Comparison of ENCODE assay signal across 9 mouse cellular contexts in the genomic region with DNA sequence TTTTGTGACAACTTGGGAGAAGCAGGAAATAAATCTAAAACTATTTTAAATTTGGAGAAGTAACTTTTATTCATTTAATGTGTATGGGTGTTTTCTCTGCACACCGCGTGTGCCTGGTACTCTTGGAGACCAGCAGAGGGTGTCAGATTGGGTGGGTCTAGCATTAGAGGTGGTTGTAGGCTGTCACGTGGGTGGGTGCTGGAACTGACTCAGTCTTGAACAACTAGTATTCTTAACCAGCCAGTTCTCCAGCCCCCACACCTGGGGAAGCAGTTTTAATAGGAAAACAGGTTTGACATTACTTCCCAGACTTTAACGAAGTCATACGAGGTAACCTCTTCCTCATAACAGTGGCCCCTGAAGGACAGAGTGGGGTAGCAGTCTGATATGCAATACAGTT. TPM values are rescaled to one million over a fixed set of nuclear protein-coding genes. Genes with fewer than 3 reads are reported as not detected.
DNase-seq lines count a peak whose midpoint lies in the region; ATAC-seq and TF ChIP-seq lines count a peak whose summit lies in the region.
"Had no signal": no experiment of that assay in that cellular context is flagged by ENCODE, and none has a peak within 500 bp of the region (broad histone marks: within the 10 kb centered on the region; RNA-seq: fewer than 3 reads in every experiment).

No protein-coding gene starts in this region.

- no peak for ATAC-seq in limb, embryonic 13.5 days (ENCODE audit: low FRiP score, low read depth)
- no peak for ATAC-seq in neural tube, embryonic 13.5 days (ENCODE audit: low read depth)

- WGBS in limb, embryonic 13.5 days, result 70% methylated on average over 5 of the region's 5 CpGs
- 66% methylated on average over 5 of the region's 5 CpGs for WGBS in neural tube, embryonic 13.5 days
- WGBS in kidney, adult 2 months, result 65% methylated on average over 5 of the region's 5 CpGs

- no peak overlapping the region for H3K9ac ChIP-seq in limb, embryonic 13.5 days
- H3K9ac ChIP-seq in neural tube, embryonic 13.5 days, result peak overlapping the region; percentile 80; the same call in 1 of the 2 replicates

- peaks cover 51% of the 10 kb centered on the region for H3K4me1 ChIP-seq in erythroblast, embryonic 14.5 days (ENCODE audit: control insufficient read depth)
- H3K4me1 ChIP-seq in limb, embryonic 13.5 days, result peaks cover 9% of the 10 kb centered on the region
- H3K4me1 ChIP-seq in neural tube, embryonic 13.5 days (replicated peaks), result peaks cover 21% of the 10 kb centered on the region
- peaks cover 4% of the 10 kb centered on the region; the same call in 1 of the 2 replicates for H3K4me1 ChIP-seq in kidney, adult 2 months (ENCODE audit: control insufficient read depth, insufficient read depth, low read length)

- peak overlapping the region; percentile 69 for H3K4me3 ChIP-seq in erythroblast, embryonic 14.5 days (replicated peaks)
- H3K4me3 ChIP-seq in limb, embryonic 13.5 days, result peak overlapping the region; percentile 58
- peak overlapping the region; percentile 60 for H3K4me3 ChIP-seq in neural tube, embryonic 13.5 days
- H3K4me3 ChIP-seq in kidney, adult 2 months (ENCODE audit: insufficient read depth, low read depth, low read length), result no peak overlapping the region

- peak; percentile 16 to 37 for DNase-seq in kidney, postnatal 4 days
- DNase-seq in kidney, adult 18-20 months, result no peak
- peak; percentile 54 for DNase-seq in NIH3T3 (ENCODE audit: low read depth)
- no peak for DNase-seq in urinary bladder, postnatal 14 days (ENCODE audit: low spot score)
- DNase-seq in kidney, adult 2 months, result no peak

- H3K27me3 ChIP-seq in erythroblast, embryonic 14.5 days (ENCODE audit: control insufficient read depth), result no peaks in the 10 kb centered on the region
- H3K27me3 ChIP-seq in limb, embryonic 13.5 days, result no peaks in the 10 kb centered on the region
- H3K27me3 ChIP-seq in neural tube, embryonic 13.5 days, result no peaks in the 10 kb centered on the region
- H3K27me3 ChIP-seq in kidney, adult 2 months (replicated peaks; ENCODE audit: control insufficient read depth, insufficient read depth, low read length), result no peaks in the 10 kb centered on the region

- peaks cover 1% of the 10 kb centered on the region; the same call in 1 of the 2 replicates for H3K36me3 ChIP-seq in erythroblast, embryonic 14.5 days (ENCODE audit: control insufficient read depth)
- H3K36me3 ChIP-seq in limb, embryonic 13.5 days, result peaks cover 16% of the 10 kb centered on the region
- H3K36me3 ChIP-seq in neural tube, embryonic 13.5 days, result peaks cover 8% of the 10 kb centered on the region
- H3K36me3 ChIP-seq in kidney, adult 2 months (ENCODE audit: control insufficient read depth, insufficient read depth, low read length), result no peaks in the 10 kb centered on the region

- no peaks in the 10 kb centered on the region for H3K9me3 ChIP-seq in erythroblast, embryonic 14.5 days (ENCODE audit: control insufficient read depth, low read length)
- H3K9me3 ChIP-seq in limb, embryonic 13.5 days, result no peaks in the 10 kb centered on the region
- H3K9me3 ChIP-seq in neural tube, embryonic 13.5 days, result no peaks in the 10 kb centered on the region; the same call in 1 of the 2 replicates

- no peak for TF ChIP-seq POLR2A in kidney, adult 2 months (IDR thresholded peaks at IDR 0.05; ENCODE audit: low read depth, low read length)

- H3K4me2 ChIP-seq in limb, embryonic 13.5 days (replicated peaks), result peak overlapping the region; percentile 68
- H3K4me2 ChIP-seq in neural tube, embryonic 13.5 days, result peak overlapping the region; percentile 67

- no peak for TF ChIP-seq CTCF in kidney, adult 2 months (conservative IDR thresholded peaks at IDR 0.05; ENCODE audit: insufficient read depth, insufficient read length, low read depth, low read length)

- no peak overlapping the region for H3K27ac ChIP-seq in limb, embryonic 13.5 days
- no peak overlapping the region for H3K27ac ChIP-seq in neural tube, embryonic 13.5 days (replicated peaks)
- no peak overlapping the region for H3K27ac ChIP-seq in kidney, adult 2 months (ENCODE audit: insufficient read depth, low read depth, low read length)

RNA-seq across cellular contexts. Expression of a gene that starts 1.4 kb away (rescaled TPM):
- polyA plus RNA-seq in erythroblast, embryonic 14.5 days (2012), result 0.16 TPM in 2 replicates
- 29.8 and 34.7 TPM in 2 replicates for polyA plus RNA-seq in limb, embryonic 13.5 days (2015; fragmentation: Nextera tagmentation; extraction: Ambion mirVana)
- polyA plus RNA-seq in neural tube, embryonic 13.5 days (2015; fragmentation: Nextera tagmentation; extraction: Ambion mirVana), result 51.4 and 51.8 TPM in 2 replicates
- 20.3 and 21.4 TPM in 2 replicates for polyA plus RNA-seq in kidney, adult 2 months (2012; rRNA removed)

RNA-seq across cellular contexts. Expression of a gene that starts 39.9 kb away (rescaled TPM):
- polyA plus RNA-seq in erythroblast, embryonic 14.5 days (2012), result not detected in 2 replicates
- polyA plus RNA-seq in limb, embryonic 13.5 days (2015; fragmentation: Nextera tagmentation; extraction: Ambion mirVana), result 0.08 TPM in 1 of 2 replicates, not detected in the other
- polyA plus RNA-seq in neural tube, embryonic 13.5 days (2015; fragmentation: Nextera tagmentation; extraction: Ambion mirVana), result not detected in 2 replicates
- polyA plus RNA-seq in kidney, adult 2 months (2012; rRNA removed), result 348 and 492 TPM in 2 replicates
- polyA plus RNA-seq: large intestine, adult 2 months had no signal

Comparison
In these comparisons a context has a peak if more than half of its experiments do, and no peak if none do; other contexts are left out.
1. DNase-seq: peak in kidney, postnatal 4 days (2 of 2) and NIH3T3 (single experiment); none in kidney, adult 18-20 months (single experiment), urinary bladder, postnatal 14 days (single experiment) and kidney, adult 2 months (single experiment).
2. RNA of a gene that starts 1.4 kb away (polyA plus RNA-seq): 51.4 to 51.8 TPM in neural tube, embryonic 13.5 days, 29.8 to 34.7 TPM in limb, embryonic 13.5 days and 20.3 to 21.4 TPM in kidney, adult 2 months; 0.16 TPM in erythroblast, embryonic 14.5 days; every median in the first group is over 10 times any median in the second.
3. RNA of a gene that starts 39.9 kb away (polyA plus RNA-seq): 348 to 492 TPM in kidney, adult 2 months; 0.08 TPM in limb, embryonic 13.5 days, not detected in neural tube, embryonic 13.5 days and not detected in erythroblast, embryonic 14.5 days; every median in the first group is over 100 times any median in the second.